Mouse (Mus musculus): ENCODE measurements around the gene B4galt4. TPM values are rescaled to one million over a fixed set of nuclear protein-coding genes. Genes with fewer than 3 reads are reported as not detected.

B4galt4 gene
- polyA plus RNA-seq, 2 experiments from 2014 or later: 11.7 to 11.9 TPM

GRCm38 (mm10) chr16:38729139-38729538 lies 12.9 kb upstream of the B4galt4 start:
- no peak for ATAC-seq

- peak; percentile 83 for ATAC-seq
Measured at GRCm38 (mm10) chr16:38729610-38730288, 12.3 kb upstream of the B4galt4 start.

- peak; percentile 64 for ATAC-seq
Measured at GRCm38 (mm10) chr16:38730921-38731320, 11.1 kb upstream of the B4galt4 start.

GRCm38 (mm10) chr16:38741204-38741903 lies 710 bp upstream of the B4galt4 start:
- ATAC-seq: no peak

DNA sequence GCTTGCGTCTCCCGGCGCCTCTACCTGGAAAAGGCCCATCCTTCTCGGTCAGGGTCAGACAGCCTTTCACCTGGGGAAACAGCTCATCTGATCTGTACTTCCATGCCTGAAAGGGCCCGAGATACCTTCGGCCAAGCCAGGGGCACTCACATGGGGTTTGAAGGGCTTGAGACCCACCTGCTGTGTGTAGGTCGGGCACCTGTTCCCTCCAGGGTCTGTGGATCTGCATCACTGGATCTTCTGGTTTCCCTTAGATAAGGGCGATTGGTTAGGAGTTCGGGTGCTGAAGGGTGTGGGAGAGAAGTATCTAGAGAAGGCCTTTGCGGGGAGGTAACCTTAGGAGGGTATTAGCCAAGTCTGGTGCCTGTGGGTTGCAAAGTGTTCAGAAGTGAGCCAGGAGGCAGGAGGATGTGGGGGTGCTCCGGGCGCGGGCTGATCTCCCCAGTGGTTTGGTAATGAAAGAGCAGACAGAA lies 631 bp downstream of the B4galt4 start:
- ATAC-seq: peak; percentile 75

DNA sequence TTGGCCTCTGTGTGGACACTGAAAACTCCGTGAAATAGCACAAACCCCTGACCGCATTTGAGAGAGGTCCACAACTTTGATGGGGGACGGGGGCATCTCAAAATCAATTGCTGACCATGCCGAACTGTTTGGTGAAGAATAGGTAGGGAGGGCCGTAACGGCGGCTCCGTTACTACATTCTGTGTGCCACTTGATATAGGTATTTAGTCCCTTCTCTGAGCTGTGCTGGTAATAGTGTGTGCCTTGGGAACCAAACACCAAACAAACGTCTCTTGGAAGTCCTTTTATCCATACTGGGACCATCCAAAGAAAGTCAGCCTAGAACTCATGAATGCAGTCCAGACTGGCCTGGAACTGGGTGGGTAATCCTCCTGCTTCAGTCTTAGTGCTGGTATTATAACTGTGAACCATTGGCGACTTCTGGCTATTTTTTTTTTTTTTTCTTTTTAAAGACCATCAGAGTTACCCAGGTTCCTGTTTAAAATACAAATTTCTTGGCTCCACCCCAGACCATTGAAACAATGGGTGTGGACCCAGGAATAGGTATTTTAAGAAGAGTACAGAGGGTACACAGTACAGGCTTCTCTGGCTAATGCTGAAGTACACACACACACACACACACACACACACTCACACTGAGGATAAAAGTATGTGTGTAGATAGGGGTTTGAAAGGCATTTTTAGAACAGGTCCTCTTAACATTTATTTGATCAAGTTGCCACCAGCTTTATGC lies 2.0 kb downstream of the B4galt4 start:
- ATAC-seq: no peak

GRCm38 (mm10) chr16:38750803-38751202 lies 8.7 kb downstream of the B4galt4 start:
- ATAC-seq: no peak

DNA sequence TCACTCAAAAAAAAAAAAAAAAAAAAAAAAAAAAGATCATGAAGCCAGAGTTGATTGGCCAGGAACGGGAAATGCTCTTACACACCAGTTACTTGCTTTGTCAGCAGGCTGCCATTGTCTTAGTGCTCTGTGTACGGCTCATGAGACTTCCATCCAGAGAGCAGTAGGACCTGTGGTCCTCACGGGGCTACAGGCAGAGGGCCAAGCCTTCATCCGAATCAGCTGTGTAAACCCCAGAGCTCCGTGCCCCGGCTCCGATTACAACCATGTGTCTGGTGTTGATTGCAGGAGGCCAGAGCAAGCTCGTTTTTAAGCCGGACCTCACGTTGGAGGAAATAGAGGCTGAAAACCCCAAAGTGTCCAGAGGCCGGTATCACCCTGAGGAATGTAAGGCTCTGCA lies 11.6 kb downstream of the B4galt4 start:
- ATAC-seq: no peak

DNA sequence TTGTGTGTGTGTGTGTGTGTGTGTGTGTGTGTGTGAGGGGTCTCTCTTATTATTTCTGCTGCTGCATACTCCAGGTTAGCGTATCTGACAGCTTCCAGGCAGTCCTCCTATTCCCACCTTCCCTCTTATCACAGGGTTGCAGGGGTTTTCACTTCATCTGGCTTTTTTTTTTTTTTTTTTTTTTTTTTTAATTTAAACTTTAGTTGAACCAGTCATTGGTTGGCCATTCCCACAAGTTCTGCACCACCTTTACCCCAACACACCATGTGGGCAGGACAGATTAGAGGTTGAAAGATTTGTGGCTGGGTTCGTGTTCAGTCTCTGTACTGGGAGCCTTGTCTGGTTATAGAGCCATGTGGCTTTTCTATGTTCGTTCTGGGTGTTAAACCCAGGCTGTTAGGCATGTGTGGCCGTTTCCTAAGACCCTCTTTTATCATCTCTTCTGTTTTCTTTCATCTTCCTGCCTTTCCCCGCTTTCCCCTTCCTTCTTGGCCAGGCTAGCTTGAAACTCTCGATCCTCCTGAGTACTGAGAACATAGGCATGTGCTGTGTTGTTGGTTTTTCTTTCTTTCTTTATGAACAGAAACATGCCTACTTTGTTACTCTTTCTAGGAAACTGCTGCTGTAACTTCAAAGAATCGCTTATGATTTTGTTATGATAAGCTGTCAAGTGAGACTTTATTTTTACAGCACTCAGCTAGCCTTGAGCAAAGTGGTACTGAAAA lies 13.6 kb downstream of the B4galt4 start:
- ATAC-seq: peak; percentile 71

DNA sequence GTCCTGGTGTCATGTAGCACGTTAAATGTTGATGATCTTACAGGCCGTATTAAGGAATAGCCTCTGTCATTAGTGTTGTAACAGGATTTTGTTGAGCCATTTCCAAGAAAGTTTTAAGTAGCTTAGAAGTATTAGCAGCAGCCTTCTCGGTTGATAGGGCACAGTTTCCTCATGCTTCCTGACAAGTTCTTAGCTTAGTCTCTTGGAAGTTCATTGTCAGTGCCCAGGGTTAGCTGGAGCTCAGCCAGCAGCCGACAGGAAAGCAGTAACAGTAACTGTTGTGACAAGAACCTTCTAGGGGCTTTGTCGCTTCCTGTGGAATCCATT lies 14.1 kb downstream of the B4galt4 start:
- no peak for ATAC-seq

DNA sequence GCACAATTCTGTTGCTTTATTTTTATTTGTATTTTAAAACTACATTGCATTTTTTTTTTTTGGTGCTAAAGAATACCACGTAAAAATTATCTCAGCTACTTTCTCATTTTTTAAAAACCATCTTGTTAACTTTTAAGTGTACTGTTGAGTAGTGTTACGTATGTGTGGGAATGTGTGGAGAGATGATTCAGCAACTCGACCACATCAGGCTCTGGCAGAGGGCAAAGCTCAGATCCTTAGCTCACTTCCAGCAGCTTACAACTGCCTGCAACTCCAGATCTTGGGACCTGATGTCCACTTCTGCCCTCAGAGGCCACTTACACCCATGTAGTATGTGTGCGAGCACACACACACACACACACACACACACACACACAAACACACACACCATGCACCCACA lies 14.5 kb downstream of the B4galt4 start:
- ATAC-seq: no peak

DNA sequence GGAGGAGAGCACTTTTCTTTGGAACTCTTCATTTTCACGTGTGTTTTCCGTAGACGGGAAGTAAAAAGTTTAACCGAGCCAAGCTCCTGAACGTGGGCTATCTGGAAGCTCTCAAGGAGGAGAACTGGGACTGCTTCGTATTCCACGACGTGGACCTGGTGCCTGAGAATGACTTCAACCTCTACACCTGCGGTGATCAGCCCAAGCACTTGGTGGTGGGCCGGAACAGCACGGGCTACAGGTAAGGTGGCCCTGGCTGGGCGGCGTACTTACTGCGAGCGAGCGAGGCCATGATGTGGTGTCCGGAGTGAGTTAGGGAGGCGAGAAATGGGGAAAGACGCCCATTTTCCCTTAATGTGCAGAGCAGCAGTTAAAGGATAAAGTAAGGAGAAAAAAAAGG lies 15.6 kb downstream of the B4galt4 start:
- no peak for ATAC-seq

GRCm38 (mm10) chr16:38758104-38758861 lies 16.2 kb downstream of the B4galt4 start:
- no peak for ATAC-seq

- ATAC-seq: no peak
Measured at GRCm38 (mm10) chr16:38760239-38760638, 18.2 kb downstream of the B4galt4 start.

DNA sequence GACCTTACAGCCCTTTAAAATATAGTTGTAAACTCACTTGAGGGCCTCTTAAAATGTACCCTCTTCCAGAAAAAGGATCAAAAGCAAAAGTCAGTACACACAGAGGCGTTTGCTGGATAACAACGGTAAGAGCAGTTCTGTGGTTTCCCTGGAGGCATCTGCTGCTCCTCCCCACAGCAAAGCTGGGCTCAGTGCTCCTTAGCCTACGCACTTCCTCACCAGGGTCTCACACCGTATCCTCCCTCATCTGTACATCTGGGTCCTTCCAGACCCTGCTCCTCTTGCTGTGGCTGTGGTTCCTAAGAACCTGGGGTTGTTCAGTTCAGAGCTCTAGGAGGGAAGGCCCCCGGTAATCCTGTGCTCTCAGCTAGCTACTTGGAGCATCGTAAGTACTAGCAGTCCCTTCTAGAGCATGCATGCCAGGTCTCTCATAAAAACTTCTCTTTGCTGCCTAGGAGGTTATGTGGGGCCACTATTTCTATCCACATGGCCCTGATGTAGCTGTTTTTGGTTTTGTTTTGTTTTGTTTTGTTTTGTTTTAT lies 18.8 kb downstream of the B4galt4 start:
- no peak for ATAC-seq

DNA sequence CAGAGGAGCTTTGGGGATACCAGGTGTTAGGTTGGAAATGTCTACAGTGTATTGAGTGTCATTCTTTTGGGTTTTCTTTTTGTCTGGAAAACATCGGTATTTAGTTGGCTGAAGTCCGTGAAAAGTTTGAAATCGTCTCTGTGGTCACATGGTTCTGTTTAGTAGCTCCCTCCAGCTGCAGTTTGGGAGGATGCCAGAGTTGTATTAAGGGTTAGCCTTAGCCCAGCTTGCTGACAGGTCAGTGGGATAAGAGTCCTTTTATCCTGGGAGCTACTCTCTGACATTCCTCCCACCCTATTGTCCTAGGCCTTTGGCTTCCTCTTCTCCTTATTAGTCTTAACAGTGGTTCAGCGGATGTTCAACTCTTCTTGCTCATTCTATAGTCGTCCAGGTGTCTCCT lies 19.9 kb downstream of the B4galt4 start:
- ATAC-seq: no peak

DNA sequence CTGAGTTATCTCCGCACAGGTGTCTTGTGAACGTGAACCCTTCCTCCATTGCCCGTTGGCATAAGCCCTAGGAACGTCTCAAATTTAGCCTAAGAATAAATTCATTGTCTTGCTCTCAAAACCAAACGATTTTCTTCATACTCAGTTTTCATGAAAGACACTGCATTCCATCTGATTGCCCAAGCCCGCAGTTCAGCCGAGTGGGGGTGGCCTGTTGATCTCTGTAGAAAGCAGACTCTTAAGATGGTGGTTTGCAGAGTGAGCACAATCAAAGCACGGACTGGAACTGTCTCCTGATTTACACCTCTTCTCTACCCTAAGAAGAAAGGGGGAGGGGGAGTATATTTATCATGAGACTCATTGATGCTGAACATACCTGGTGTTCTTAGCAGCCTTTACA lies 20.3 kb downstream of the B4galt4 start:
- no peak for ATAC-seq

GRCm38 (mm10) chr16:38763508-38763907 lies 21.4 kb downstream of the B4galt4 start:
- ATAC-seq: no peak

- no peak for ATAC-seq
Measured at GRCm38 (mm10) chr16:38766671-38767070, 24.6 kb downstream of the B4galt4 start.

DNA sequence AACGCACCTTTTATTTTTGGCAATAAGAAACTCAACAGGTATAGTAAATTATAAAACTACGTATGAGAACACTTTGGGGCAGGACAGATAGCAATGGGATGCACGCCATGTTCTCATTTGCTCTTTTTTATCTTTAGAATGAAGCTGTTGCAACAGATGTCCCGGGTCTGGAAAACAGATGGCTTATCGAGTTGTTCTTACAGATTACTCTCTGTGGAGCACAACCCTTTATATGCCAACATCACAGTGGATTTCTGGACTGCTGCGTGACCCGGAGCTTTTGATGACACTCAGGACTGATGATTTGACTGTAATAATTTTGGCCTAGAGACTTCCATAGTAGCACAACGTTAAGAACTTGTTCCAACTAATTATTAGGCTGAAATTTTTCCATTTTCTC lies 25.7 kb downstream of the B4galt4 start:
- ATAC-seq: no peak

GRCm38 (mm10) chr16:38768386-38768785 lies 26.3 kb downstream of the B4galt4 start:
- no peak for ATAC-seq

DNA sequence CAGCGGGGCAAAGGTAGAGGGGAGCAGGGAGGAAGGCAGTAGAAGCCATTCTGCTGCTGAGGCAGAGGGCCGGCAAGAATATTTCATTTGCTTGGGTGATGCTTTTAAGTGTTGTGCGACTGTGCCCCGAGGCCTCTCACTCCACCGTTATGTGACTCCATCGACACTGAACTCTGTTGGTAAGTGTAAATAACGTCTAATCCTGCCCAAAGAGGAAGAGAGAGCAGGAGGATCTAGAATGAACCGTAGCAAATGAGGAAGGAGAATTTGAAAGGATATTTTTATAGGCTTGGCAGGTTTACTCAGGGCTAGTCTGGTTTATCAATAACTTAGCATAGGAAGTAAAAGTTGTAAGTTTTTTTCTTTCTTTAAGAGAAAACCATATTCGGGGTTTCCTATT lies 27.5 kb downstream of the B4galt4 start:
- no peak for ATAC-seq
